Mouse (Mus musculus) brain, embryonic 14.5 days (tissue): ENCODE data around the gene E330014E10Rik.

Source experiments
- CTCF ChIP-seq: fragments of 200-500 bp; IDR thresholded peaks from 2 replicates; pipeline ENCODE4 v1.5.1; 2012; ENCODE audit warnings: inconsistent platforms, mild to moderate bottlenecking, moderate library complexity, borderline replicate concordance; ENCODE audit not compliant: insufficient read depth, insufficient read length; ENCODE audit errors: extremely low read depth
- POLR2A ChIP-seq: fragments of 200-500 bp; IDR thresholded peaks from 2 replicates; pipeline ENCODE4 v1.6.1; 2012; ENCODE audit warnings: mild to moderate bottlenecking, inconsistent platforms, borderline replicate concordance; ENCODE audit not compliant: poor library complexity, insufficient read depth, insufficient read length, severe bottlenecking; ENCODE audit errors: extremely low read depth

- TF ChIP-seq CTCF (no peak), POLR2A (no peak)
These were observed 78.2 kb downstream of the E330014E10Rik start for GRCm38 (mm10) chr5:95854030-95854429.
